Mouse (Mus musculus): Measurements from ENCODE around the gene Mogs. TPM values are rescaled to one million over a fixed set of nuclear protein-coding genes. Genes with fewer than 3 reads are reported as not detected.

Mogs gene
- total and polyA plus RNA-seq, 3 experiments, result 57.2 to 78.9 (median 77.3) TPM

DNA sequence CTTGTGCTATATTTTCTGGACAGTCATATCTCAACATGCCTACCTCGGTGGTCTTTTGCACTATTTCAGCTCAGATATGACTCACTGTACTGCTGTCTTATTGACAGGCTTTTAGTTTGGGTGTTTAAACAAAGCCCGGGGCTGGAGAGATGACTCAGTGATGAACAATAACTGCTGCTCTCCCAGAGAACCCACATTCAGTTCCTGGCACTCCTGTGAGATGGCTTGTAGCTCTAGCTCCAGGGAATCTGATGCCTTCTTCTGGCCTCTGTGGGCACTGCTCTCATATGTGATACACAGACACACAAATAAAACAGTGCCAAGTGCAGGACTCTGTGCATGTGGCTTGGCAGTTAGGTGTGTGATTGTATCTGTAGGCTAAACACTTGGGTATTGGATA, 29.9 kb downstream of the Mogs start:
- DNase-seq (ENCODE audit: extremely low read depth), result no peak
- TF ChIP-seq CHD1 (IDR thresholded peaks at IDR 0.05; ENCODE audit: low read depth, low read length) (no peak), SIN3A (IDR thresholded peaks at IDR 0.05; ENCODE audit: low read length) (no peak)
- H3K4me2 ChIP-seq (ENCODE audit: insufficient read depth, low read depth, poor library complexity, severe bottlenecking), result no peak overlapping the region
- H3K27ac ChIP-seq (ENCODE audit: insufficient read depth, low read depth), result no peak overlapping the region
- no peak overlapping the region for H3K4me3 ChIP-seq (replicated peaks in 1 of 3; ENCODE audit: low read depth in 2 of 3, low read length in 2 of 3, poor library complexity in 1 of 3)
- dilution Hi-C loops (cut with MboI; ENCODE audit: extremely low pct_ligation_motif_present, extremely low pct_unique_long_range_greater_than_20kb, low sequenced_read_pairs), result no loop called here
- H3K36me3 ChIP-seq (replicated peaks in 1 of 2; ENCODE audit: control insufficient read depth in 1 of 2, insufficient read depth in 1 of 2, low read length in 1 of 2), result peaks cover 0 to 5% of the 10 kb centered on the region in 2 experiments
- peaks cover 3 to 8% of the 10 kb centered on the region in 2 experiments; a peak in 2 of 4 replicates for H3K4me1 ChIP-seq (ENCODE audit: control insufficient read depth in 1 of 2, insufficient read depth in 2 of 2)
- in situ Hi-C loops (cut with MboI; ENCODE audit: low pct_ligation_motif_present, low pct_unique_long_range_greater_than_20kb, low sequenced_read_pairs), result no loop called here
- H3K9me3 ChIP-seq (replicated peaks; ENCODE audit: low read length), result no peaks in the 10 kb centered on the region
- no peaks in the 10 kb centered on the region for H3K27me3 ChIP-seq (replicated peaks)
- H3K9ac ChIP-seq (ENCODE audit: insufficient read depth, low read depth), result no peak overlapping the region
- H3K79me2 ChIP-seq (replicated peaks; ENCODE audit: control insufficient read depth, extremely low read depth, insufficient read depth, poor library complexity, severe bottlenecking), result no peaks in the 10 kb centered on the region

DNA sequence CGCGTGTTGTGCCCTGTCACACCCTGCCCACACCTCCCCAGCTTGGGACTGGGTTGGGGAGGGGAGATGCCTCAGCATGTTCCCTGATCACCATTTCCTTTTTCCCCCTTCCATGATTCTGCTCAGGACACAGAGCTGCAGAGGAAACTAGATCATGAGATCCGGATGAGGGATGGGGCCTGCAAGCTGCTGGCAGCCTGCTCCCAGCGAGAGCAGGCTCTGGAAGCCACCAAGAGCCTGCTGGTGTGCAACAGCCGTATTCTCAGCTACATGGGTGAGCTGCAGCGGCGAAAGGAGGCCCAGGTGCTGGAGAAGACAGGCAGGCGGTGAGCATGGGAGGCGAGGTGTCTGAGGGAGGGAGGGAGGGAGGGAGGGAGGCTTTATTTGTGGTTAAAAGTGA, 30.5 kb downstream of the Mogs start:
- Histone ChIP-seq H3K4me3 (replicated peaks in 1 of 3; ENCODE audit: low read depth in 2 of 3, low read length in 2 of 3, poor library complexity in 1 of 3) (no peak overlapping the region), H3K27me3 (replicated peaks) (no peaks in the 10 kb centered on the region), H3K9ac (ENCODE audit: insufficient read depth, low read depth) (no peak overlapping the region), H3K79me2 (replicated peaks; ENCODE audit: control insufficient read depth, extremely low read depth, insufficient read depth, poor library complexity, severe bottlenecking) (no peaks in the 10 kb centered on the region), H3K4me2 (ENCODE audit: insufficient read depth, low read depth, poor library complexity, severe bottlenecking) (no peak overlapping the region), H3K27ac (ENCODE audit: insufficient read depth, low read depth) (no peak overlapping the region), H3K9me3 (replicated peaks; ENCODE audit: low read length) (no peaks in the 10 kb centered on the region), H3K4me1 (ENCODE audit: control insufficient read depth in 1 of 2, insufficient read depth in 2 of 2) (peaks cover 3 to 11% of the 10 kb centered on the region in 2 experiments; a peak in 2 of 4 replicates), H3K36me3 (replicated peaks in 1 of 2; ENCODE audit: control insufficient read depth in 1 of 2, insufficient read depth in 1 of 2, low read length in 1 of 2) (peaks cover 0 to 5% of the 10 kb centered on the region in 2 experiments)
- DNase-seq (ENCODE audit: extremely low read depth), result no peak
- in situ Hi-C loops (cut with MboI; ENCODE audit: low pct_ligation_motif_present, low pct_unique_long_range_greater_than_20kb, low sequenced_read_pairs), result no loop called here
- TF ChIP-seq USF1 (IDR thresholded peaks at IDR 0.05; ENCODE audit: low read depth, low read length), result no peak
- no peak for TF ChIP-seq CTCF (conservative IDR thresholded peaks at IDR 0.05 in 1 of 2, IDR thresholded peaks at IDR 0.05 in 1 of 2; ENCODE audit: low read depth in 2 of 2, low read length in 2 of 2)
- TF ChIP-seq EP300 (IDR thresholded peaks at IDR 0.05; ENCODE audit: low read length), result no peak
- no peak for TF ChIP-seq TCF12 (IDR thresholded peaks at IDR 0.05; ENCODE audit: low read depth, low read length)
- no peak for TF ChIP-seq ZKSCAN1 (IDR thresholded peaks at IDR 0.05; ENCODE audit: borderline replicate concordance, low read depth, low read length)
- TF ChIP-seq JUN (IDR thresholded peaks at IDR 0.05; ENCODE audit: insufficient read depth, low read depth, low read length), result no peak
- TF ChIP-seq POLR2A (IDR thresholded peaks at IDR 0.05; ENCODE audit: low read depth, low read length), result no peak
- no peak for TF ChIP-seq MAZ (IDR thresholded peaks at IDR 0.05; ENCODE audit: low read depth, low read length)
- no peak for TF ChIP-seq CHD2 (IDR thresholded peaks at IDR 0.05; ENCODE audit: low read length)
- TF ChIP-seq NRF1 (IDR thresholded peaks at IDR 0.05; ENCODE audit: low read depth, low read length), result no peak
- no peak for TF ChIP-seq ETS1 (conservative IDR thresholded peaks at IDR 0.05; ENCODE audit: low read depth, low read length)
- TF ChIP-seq MXI1 (IDR thresholded peaks at IDR 0.05; ENCODE audit: low read depth, low read length), result no peak
- TF ChIP-seq E2F4 (IDR thresholded peaks at IDR 0.05; ENCODE audit: insufficient replicate concordance, low read depth, low read length), result no peak
- TF ChIP-seq TBP (conservative IDR thresholded peaks at IDR 0.05; ENCODE audit: low read depth, low read length), result no peak
- no peak for TF ChIP-seq CHD1 (IDR thresholded peaks at IDR 0.05; ENCODE audit: low read depth, low read length)
- TF ChIP-seq MEF2A (IDR thresholded peaks at IDR 0.05; ENCODE audit: borderline replicate concordance, low read depth, low read length), result no peak
- no peak for TF ChIP-seq KAT2A (IDR thresholded peaks at IDR 0.05; ENCODE audit: insufficient replicate concordance, low read length)
- no peak for TF ChIP-seq RAD21 (IDR thresholded peaks at IDR 0.05; ENCODE audit: low read depth, low read length)
- dilution Hi-C loops (cut with MboI; ENCODE audit: extremely low pct_ligation_motif_present, extremely low pct_unique_long_range_greater_than_20kb, low sequenced_read_pairs), result no loop called here

All from CH12.LX (cell line).